Mouse (Mus musculus) lung, postnatal 10 days (tissue): Measurements from ENCODE around the gene Mc1r.
"Not testable (repeated sequence)": the region's sequence is repeated elsewhere in the genome, so short reads cannot be mapped to it uniquely, and the experiment has no call there.

Experiments
- DNase-seq: peaks from one replicate; pipeline ENCODE4 v3.0.0; 2021

Mc1r gene

GRCm38 (mm10) chr8:123411781-123412327 lies 4.9 kb downstream of the Mc1r start:
- no peak for DNase-seq

GRCm38 (mm10) chr8:123412560-123413170 lies 5.8 kb downstream of the Mc1r start:
- DNase-seq, result no peak

GRCm38 (mm10) chr8:123414255-123414654 lies 7.3 kb downstream of the Mc1r start:
- no peak for DNase-seq

GRCm38 (mm10) chr8:123414997-123415696 lies 8.2 kb downstream of the Mc1r start:
- DNase-seq, result not testable (repeated sequence)

GRCm38 (mm10) chr8:123415967-123416943 lies 9.3 kb downstream of the Mc1r start:
- no peak for DNase-seq

- DNase-seq, result no peak
Measured at GRCm38 (mm10) chr8:123416944-123417555, 10.1 kb downstream of the Mc1r start.

- DNase-seq, result no peak
Measured at GRCm38 (mm10) chr8:123419711-123420110, 12.8 kb downstream of the Mc1r start.

GRCm38 (mm10) chr8:123420525-123421281 lies 13.8 kb downstream of the Mc1r start:
- no peak for DNase-seq

- DNase-seq, result no peak
Measured at GRCm38 (mm10) chr8:123421325-123421724, 14.4 kb downstream of the Mc1r start.

GRCm38 (mm10) chr8:123422056-123422780 lies 15.3 kb downstream of the Mc1r start:
- peak; percentile 79 for DNase-seq

GRCm38 (mm10) chr8:123422781-123423159 lies 15.9 kb downstream of the Mc1r start:
- DNase-seq, result no peak

- no peak for DNase-seq
Measured at GRCm38 (mm10) chr8:123423441-123423840, 16.5 kb downstream of the Mc1r start, which contains the start of gene Def8. Gene Def8 (plus strand): TSS chr8:123423527.

GRCm38 (mm10) chr8:123426511-123427509 lies 19.9 kb downstream of the Mc1r start:
- no peak for DNase-seq

GRCm38 (mm10) chr8:123427639-123428275 lies 20.9 kb downstream of the Mc1r start:
- DNase-seq, result no peak

GRCm38 (mm10) chr8:123428343-123428893 lies 21.5 kb downstream of the Mc1r start:
- DNase-seq, result no peak

GRCm38 (mm10) chr8:123428939-123429721 lies 22.2 kb downstream of the Mc1r start:
- DNase-seq, result no peak

- DNase-seq, result not testable (repeated sequence)
Measured at GRCm38 (mm10) chr8:123429722-123430013, 22.8 kb downstream of the Mc1r start.

GRCm38 (mm10) chr8:123430936-123431335 lies 24.0 kb downstream of the Mc1r start:
- not testable (repeated sequence) for DNase-seq
